Mouse (Mus musculus): Measurements from ENCODE around the gene Skida1.

DNA sequence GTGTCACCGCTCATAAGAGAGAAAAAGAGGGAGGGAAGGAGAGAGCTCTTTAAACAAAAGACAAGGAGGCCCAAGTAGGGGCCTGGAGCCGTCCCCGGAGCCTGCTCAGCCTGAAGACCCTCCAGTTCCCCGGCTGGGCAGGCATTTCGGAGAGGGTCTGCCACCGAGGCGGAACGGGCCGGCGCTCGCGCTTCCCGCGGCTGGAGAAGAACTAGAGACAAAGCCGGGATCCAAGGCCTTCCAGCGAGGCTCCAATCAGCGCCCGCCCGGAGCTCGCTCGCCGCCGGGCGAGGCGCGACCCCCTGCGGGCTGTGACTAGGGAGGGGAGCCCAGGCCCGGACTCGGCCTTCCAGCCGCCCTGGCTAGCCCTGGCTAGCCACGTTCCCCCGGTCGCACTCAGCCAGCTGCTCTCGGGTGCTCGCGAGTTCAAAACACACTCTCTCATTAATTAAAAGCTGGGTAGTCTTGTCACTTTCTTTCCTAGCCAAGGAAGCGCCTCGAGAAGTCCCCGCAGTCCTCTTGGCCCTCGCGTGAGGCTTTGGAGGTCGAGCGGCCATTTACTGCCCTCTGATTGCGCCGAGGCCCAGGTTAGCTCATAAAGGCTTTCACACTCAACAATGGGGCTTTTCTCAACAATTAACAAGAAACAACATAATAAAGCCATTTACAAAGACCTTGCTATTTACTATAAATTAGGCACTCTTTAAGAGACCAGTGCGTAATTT is 9.1 kb downstream of the Skida1 start:
- TF ChIP-seq CTCF (IDR thresholded peaks at IDR 0.05; ENCODE audit: low read depth), result no peak
- no peak for TF ChIP-seq EP300 (IDR thresholded peaks at IDR 0.05; ENCODE audit: low read depth)

Measured in liver, postnatal 0 days (tissue).